21 mouse cellular contexts compared by ENCODE assay signal in the genomic region with DNA sequence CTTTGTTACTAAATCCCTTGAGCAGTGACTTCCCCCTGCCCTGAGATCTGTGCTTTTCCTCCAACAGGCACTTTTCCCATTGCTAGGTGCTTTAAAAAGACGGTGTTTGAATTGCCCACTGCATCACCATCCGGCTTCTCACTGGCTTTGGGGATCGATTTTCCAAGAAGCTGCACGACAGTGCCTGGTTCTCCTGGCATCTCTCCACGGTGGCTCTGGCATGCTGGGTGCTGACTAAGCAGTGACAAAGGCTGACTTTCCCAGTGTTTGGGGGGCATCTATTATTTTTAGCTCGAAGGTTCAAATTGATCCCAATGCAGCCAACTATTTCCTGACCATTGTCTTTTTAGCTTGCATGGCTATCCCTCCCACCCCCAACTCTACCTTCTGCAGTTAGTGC. TPM values are rescaled to one million over a fixed set of nuclear protein-coding genes. Genes with fewer than 3 reads are reported as not detected.
DNase-seq lines count a peak whose midpoint lies in the region; ATAC-seq and TF ChIP-seq lines count a peak whose summit lies in the region.
"Had no signal": no experiment of that assay in that cellular context is flagged by ENCODE, and none has a peak within 500 bp of the region (broad histone marks: within the 10 kb centered on the region; RNA-seq: fewer than 3 reads in every experiment).

No protein-coding gene starts in this region.

- no peaks in the 10 kb centered on the region for H3K27me3 ChIP-seq in forebrain, embryonic 14.5 days (replicated peaks; ENCODE audit: control insufficient read depth, insufficient read depth, low read length)
- H3K27me3 ChIP-seq in forebrain, postnatal 0 days (ENCODE audit: insufficient read depth, low read length) = no peaks in the 10 kb centered on the region
- H3K27me3 ChIP-seq: embryonic facial prominence, embryonic 15.5 days; forebrain, embryonic 12.5 days; heart, embryonic 13.5 days; intestine, embryonic 15.5 days; lung, embryonic 15.5 days; neural tube, embryonic 13.5 days had no signal

- H3K27ac ChIP-seq in forebrain, embryonic 14.5 days (ENCODE audit: low read depth, low read length) = no peak overlapping the region
- no peak overlapping the region for H3K27ac ChIP-seq in forebrain, postnatal 0 days (ENCODE audit: low read depth, low read length)
- no peak overlapping the region for H3K27ac ChIP-seq in layer of hippocampus, adult 2 months
- H3K27ac ChIP-seq: embryonic facial prominence, embryonic 15.5 days; heart, embryonic 13.5 days; intestine, embryonic 15.5 days; lung, embryonic 15.5 days; neural tube, embryonic 13.5 days had no signal

- no peak for TF ChIP-seq CTCF in forebrain, postnatal 0 days (IDR thresholded peaks at IDR 0.05; ENCODE audit: low read depth)
- TF ChIP-seq CTCF in layer of hippocampus, adult 2 months (conservative IDR thresholded peaks at IDR 0.05) = no peak
- TF ChIP-seq CTCF in lung, adult 2 months (IDR thresholded peaks at IDR 0.05; ENCODE audit: insufficient read depth, low read length) = no peak

- ATAC-seq in forebrain, embryonic 14.5 days = no peak
- ATAC-seq in forebrain, postnatal 0 days = no peak
- ATAC-seq: intestine, embryonic 15.5 days had no signal

- H3K9ac ChIP-seq in forebrain, embryonic 14.5 days (ENCODE audit: low read length) = no peak overlapping the region
- H3K9ac ChIP-seq in forebrain, postnatal 0 days = no peak overlapping the region
- H3K9ac ChIP-seq: embryonic facial prominence, embryonic 15.5 days; forebrain, embryonic 12.5 days; heart, embryonic 13.5 days; intestine, embryonic 15.5 days; lung, embryonic 15.5 days; neural tube, embryonic 13.5 days had no signal

- WGBS in forebrain, embryonic 14.5 days = 22% methylated on average over 6 of the region's 6 CpGs
- WGBS in forebrain, postnatal 0 days = 20% methylated on average over 6 of the region's 6 CpGs
- WGBS in lung, adult 2 months = 44% methylated on average over 6 of the region's 6 CpGs

- H3K4me1 ChIP-seq in forebrain, embryonic 14.5 days (ENCODE audit: control insufficient read depth, insufficient read depth, low read length) = peaks cover 16% of the 10 kb centered on the region
- H3K4me1 ChIP-seq in forebrain, postnatal 0 days (ENCODE audit: insufficient read depth) = no peaks in the 10 kb centered on the region; the same call in 1 of the 2 replicates
- no peaks in the 10 kb centered on the region for H3K4me1 ChIP-seq in lung, adult 2 months (ENCODE audit: control insufficient read depth, insufficient read depth, low read length)
- H3K4me1 ChIP-seq: embryonic facial prominence, embryonic 15.5 days; intestine, embryonic 15.5 days; lung, embryonic 15.5 days had no signal

- no peaks in the 10 kb centered on the region for H3K36me3 ChIP-seq in forebrain, embryonic 14.5 days (ENCODE audit: control insufficient read depth, insufficient read depth, low read length)
- H3K36me3 ChIP-seq in forebrain, postnatal 0 days (ENCODE audit: insufficient read depth) = no peaks in the 10 kb centered on the region
- H3K36me3 ChIP-seq: embryonic facial prominence, embryonic 15.5 days; forebrain, embryonic 12.5 days; G1E; heart, embryonic 13.5 days; intestine, embryonic 15.5 days; lung, embryonic 15.5 days; neural tube, embryonic 13.5 days had no signal

- no peak overlapping the region for H3K4me3 ChIP-seq in forebrain, embryonic 14.5 days (ENCODE audit: low read depth, low read length)
- no peak overlapping the region for H3K4me3 ChIP-seq in forebrain, postnatal 0 days (ENCODE audit: low read depth, low read length)
- no peak overlapping the region for H3K4me3 ChIP-seq in layer of hippocampus, adult 2 months
- no peak overlapping the region for H3K4me3 ChIP-seq in lung, adult 2 months (replicated peaks; ENCODE audit: extremely low read depth, low read depth, low read length)
- H3K4me3 ChIP-seq: embryonic facial prominence, embryonic 15.5 days; forebrain, embryonic 12.5 days; heart, embryonic 13.5 days; intestine, embryonic 15.5 days; lung, embryonic 15.5 days; neural tube, embryonic 13.5 days had no signal

- DNase-seq in forebrain, embryonic 14.5 days (ENCODE audit: low spot score) = peak; percentile 29
- DNase-seq in forebrain, postnatal 0 days = no peak
- peak; percentile 8 to 28 for DNase-seq in layer of hippocampus, adult 2 months (ENCODE audit: low spot score in 2 of 2)
- no peak for DNase-seq in layer of hippocampus, adult 9-10 months (ENCODE audit: low spot score)
- peak; percentile 69 to 71 for DNase-seq in cerebellum, adult 18-20 months
- DNase-seq in cerebellum, adult 9-11 months = peak; percentile 70
- no peak for DNase-seq in lung, adult 2 months
- DNase-seq: liver; spleen, adult 18-20 months; thymus, postnatal 14 days had no signal

- H3K4me2 ChIP-seq in forebrain, embryonic 14.5 days (ENCODE audit: low read length) = no peak overlapping the region
- H3K4me2 ChIP-seq in forebrain, postnatal 0 days (ENCODE audit: low read depth) = no peak overlapping the region
- H3K4me2 ChIP-seq: embryonic facial prominence, embryonic 15.5 days; forebrain, embryonic 12.5 days; heart, embryonic 13.5 days; intestine, embryonic 15.5 days; lung, embryonic 15.5 days; neural tube, embryonic 13.5 days had no signal

- TF ChIP-seq POLR2A in lung, adult 2 months (IDR thresholded peaks at IDR 0.05; ENCODE audit: borderline replicate concordance, extremely low read depth, low read depth, low read length) = no peak

- no peaks in the 10 kb centered on the region for H3K9me3 ChIP-seq in forebrain, embryonic 14.5 days (replicated peaks; ENCODE audit: control insufficient read depth, low read length)
- no peaks in the 10 kb centered on the region for H3K9me3 ChIP-seq in forebrain, postnatal 0 days (ENCODE audit: low read length)
- H3K9me3 ChIP-seq: embryonic facial prominence, embryonic 15.5 days; forebrain, embryonic 12.5 days; intestine, embryonic 15.5 days; lung, embryonic 15.5 days; neural tube, embryonic 13.5 days had no signal

RNA-seq across cellular contexts. Expression of gene Frrs1l, which starts 58.4 kb away (rescaled TPM):
- polyA plus RNA-seq in forebrain, embryonic 14.5 days (2014; fragmentation: Nextera tagmentation; extraction: Ambion mirVana) = 13.8 and 18.9 TPM in 2 replicates
- 41.9 and 43.4 TPM in 2 replicates for total RNA-seq in forebrain, postnatal 0 days (2014; rRNA removed)
- 13.7 and 25.2 TPM in 2 replicates for polyA plus RNA-seq in forebrain, postnatal 0 days (2015; fragmentation: Nextera tagmentation; extraction: Ambion mirVana)
- total RNA-seq in layer of hippocampus, adult 2 months (2021) = 100 to 1,000 TPM; 222 to 227 TPM
- 0.01 and 0.04 TPM in 2 replicates for polyA plus RNA-seq in lung, adult 2 months (2012; rRNA removed)
- total RNA-seq: granulocyte monocyte progenitor cell, adult 5-6 weeks; hematopoietic stem cell, adult 5-6 weeks; megakaryocyte, adult 5-6 weeks; monocyte, adult 5-6 weeks had no signal
- polyA plus RNA-seq: G1E had no signal

Comparison
In these comparisons a context has a peak if more than half of its experiments do, and no peak if none do; other contexts are left out.
1. DNase-seq: peak in forebrain, embryonic 14.5 days (single experiment), layer of hippocampus, adult 2 months (2 of 2), cerebellum, adult 18-20 months (2 of 2) and cerebellum, adult 9-11 months (single experiment); none in forebrain, postnatal 0 days (single experiment), layer of hippocampus, adult 9-10 months (single experiment) and lung, adult 2 months (single experiment).
2. RNA of gene Frrs1l, which starts 58.4 kb away (polyA plus RNA-seq): 13.7 to 25.2 TPM in forebrain, postnatal 0 days and 13.8 to 18.9 TPM in forebrain, embryonic 14.5 days; 0.01 to 0.04 TPM in lung, adult 2 months; every median in the first group is over 10 times any median in the second.